Mouse (Mus musculus) liver, embryonic 14.5 days (tissue): ENCODE results near the gene Gm4869.

Source experiments
- CTCF ChIP-seq: IDR thresholded peaks from 2 replicates; pipeline ENCODE4 v1.5.1; 2016; ENCODE audit warnings: antibody characterized with exemption, low read depth, control low read depth
- EP300 ChIP-seq: IDR thresholded peaks from 2 replicates; pipeline ENCODE4 v1.6.1; 2016; ENCODE audit warnings: antibody characterized with exemption, low read depth

DNA sequence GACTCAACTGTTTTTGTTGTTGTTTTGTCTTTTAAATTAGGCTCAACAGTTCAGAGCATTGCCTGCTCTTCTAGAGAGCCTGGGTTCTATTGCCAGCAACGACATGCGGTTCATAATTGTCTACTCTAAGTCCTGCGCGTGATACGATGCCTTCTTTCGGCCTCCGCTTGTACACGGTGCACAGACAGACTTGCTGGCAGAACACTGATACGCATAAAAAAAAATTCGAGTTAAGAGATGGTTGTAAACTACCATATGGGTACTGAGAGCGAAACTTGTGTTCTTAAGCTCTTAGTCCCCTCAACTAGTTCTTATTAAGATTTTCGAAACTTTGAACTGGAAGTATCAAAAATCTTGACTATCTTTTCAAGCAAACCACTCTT is 27.3 kb upstream of the Gm4869 start:
- TF ChIP-seq CTCF (no peak), EP300 (no peak)
